Mouse (Mus musculus) intestine, embryonic 16.5 days (tissue): ENCODE measurements around the gene Edf1. TPM values are rescaled to one million over a fixed set of nuclear protein-coding genes. Genes with fewer than 3 reads are reported as not detected.

Source experiments
- ATAC-seq: fragments of 200-750 bp; cut with Nextera tagmentation; 2 replicates; pipeline ENCODE4 v1.8.0; 2017; ENCODE audit warnings: moderate TSS enrichment, moderate library complexity
- H3K27ac ChIP-seq: fragments of 300-500 bp; sonication (generic); 2 replicates; pipeline ENCODE4 v1.5.1; 2014; ENCODE audit warnings: mild to moderate bottlenecking, low read length
- H3K27me3 ChIP-seq: fragments of 300-500 bp; sonication (generic); replicated peaks from 2 replicates; pipeline ENCODE4 v1.6.1; 2014; ENCODE audit warnings: low read length, control low read depth, mixed read lengths; ENCODE audit not compliant: control insufficient read depth, insufficient read depth
- H3K36me3 ChIP-seq: fragments of 300-500 bp; sonication (generic); 2 replicates; pipeline ENCODE4 v1.6.1; 2014; ENCODE audit warnings: low read length, control low read depth; ENCODE audit not compliant: control insufficient read depth, insufficient read depth
- H3K4me1 ChIP-seq: fragments of 300-500 bp; sonication (generic); 2 replicates; pipeline ENCODE4 v1.6.1; 2014; ENCODE audit warnings: low read length, control low read depth, mixed read lengths; ENCODE audit not compliant: control insufficient read depth, insufficient read depth
- H3K4me2 ChIP-seq: fragments of 300-500 bp; sonication (generic); 2 replicates; pipeline ENCODE4 v1.6.1; 2014; ENCODE audit warnings: low read depth, low read length, control low read depth
- H3K4me3 ChIP-seq: fragments of 300-500 bp; sonication (generic); 2 replicates; pipeline ENCODE4 v1.5.1; 2014; ENCODE audit warnings: mild to moderate bottlenecking, low read length
- H3K9ac ChIP-seq: fragments of 300-500 bp; sonication (generic); 2 replicates; pipeline ENCODE4 v1.6.1; 2014; ENCODE audit warnings: low read depth, low read length
- H3K9me3 ChIP-seq: fragments of 300-500 bp; sonication (generic); 2 replicates; pipeline ENCODE4 v1.6.1; 2016; ENCODE audit warnings: low read length, control low read depth; ENCODE audit not compliant: control insufficient read depth
- WGBS: fragments of 180-500 bp; shearing (Covaris S2); extraction: QIAGEN DNeasy Blood & Tissue Kit; methylation state at CpG from one replicate; pipeline ENCODE4 v1.1.7; 2014; 5-methylcytosine and 5-hydroxymethylcytosine counted together
- polyA plus RNA-seq: library from polyadenylated mRNA; unstranded; fragments of >200 nt; fragmentation: Nextera tagmentation; extraction: Ambion mirVana; gene quantifications from 2 replicates; pipeline ENCODE4 v1.2.1, GENCODE M21; 2015

The Edf1 gene
- polyA plus RNA-seq, 1 experiment from 2014 or later = 364 TPM

DNA sequence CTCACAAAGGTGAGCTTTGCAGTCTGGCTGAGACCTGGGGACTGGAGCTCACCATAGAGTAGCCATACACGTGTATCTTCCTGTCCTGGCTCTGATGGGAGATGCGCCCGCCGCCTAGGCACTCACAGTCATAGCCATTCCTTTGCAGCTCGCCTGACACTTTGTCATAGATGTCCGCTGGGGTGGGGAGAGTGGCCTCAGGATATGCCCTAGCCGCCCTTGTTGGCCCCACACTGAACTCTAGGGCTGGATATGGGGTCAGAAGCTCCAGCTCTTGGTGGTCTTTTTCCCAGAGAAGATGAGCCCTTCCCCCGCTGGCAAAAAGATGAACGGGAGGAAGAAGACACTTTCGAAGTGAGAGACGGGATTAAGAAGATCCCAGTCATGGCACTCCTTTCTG is 16.5 kb downstream of the Edf1 start:
- Histone ChIP-seq H3K4me3 (peak overlapping the region; percentile 69), H3K4me2 (peak overlapping the region; percentile 93), H3K4me1 (peaks cover 54% of the 10 kb centered on the region), H3K27ac (peak overlapping the region; percentile 93), H3K9me3 (0 out of 2 replicates have a peak, but pooled peaks cover 4% of the 10 kb centered on the region), H3K36me3 (no peaks in the 10 kb centered on the region; the same call in 1 of the 2 replicates), H3K27me3 (peaks cover 34% of the 10 kb centered on the region), H3K9ac (peak overlapping the region; percentile 81)
- WGBS = 12% methylated on average over 11 of the region's 11 CpGs
- ATAC-seq = no peak

- H3K36me3 ChIP-seq = no peaks in the 10 kb centered on the region
- peak within 1 kb of the TSS; percentile 93 for H3K27ac ChIP-seq
- H3K4me2 ChIP-seq = peak within 1 kb of the TSS; percentile 93
- ATAC-seq = peak; percentile 91
- peaks cover 61% of the 10 kb centered on the region for H3K4me1 ChIP-seq
- H3K9ac ChIP-seq = peak within 1 kb of the TSS; percentile 81
- under 1% methylated on average over 43 of the region's 45 CpGs for WGBS
- H3K4me3 ChIP-seq = peak within 1 kb of the TSS; percentile 69
- 0 out of 2 replicates have a peak, but pooled peaks cover 4% of the 10 kb centered on the region for H3K9me3 ChIP-seq
- H3K27me3 ChIP-seq = peaks cover 40% of the 10 kb centered on the region
Observed at GRCm38 (mm10) chr2:25574579-25575431, 17.2 kb downstream of the Edf1 start, which contains the start of the genes Mamdc4 and Phpt1. TSS of gene Mamdc4 (minus strand) at chr2:25574845. TSS of gene Phpt1 (minus strand) at chr2:25575224.

GRCm38 (mm10) chr2:25575432-25576027 is 17.9 kb downstream of the Edf1 start:
- no peak for ATAC-seq
- Histone ChIP-seq H3K4me1 (peaks cover 68% of the 10 kb centered on the region), H3K9ac (peak overlapping the region; percentile 81), H3K27ac (peak overlapping the region; percentile 93), H3K4me2 (peak overlapping the region; percentile 81), H3K27me3 (peaks cover 48% of the 10 kb centered on the region), H3K9me3 (0 out of 2 replicates have a peak, but pooled peaks cover 4% of the 10 kb centered on the region), H3K36me3 (no peaks in the 10 kb centered on the region), H3K4me3 (peak overlapping the region; percentile 69)
- WGBS = 12% methylated on average over 21 of the region's 21 CpGs

- H3K9me3 ChIP-seq = 0 out of 2 replicates have a peak, but pooled peaks cover 4% of the 10 kb centered on the region
- peak overlapping the region; percentile 69 for H3K4me3 ChIP-seq
- peak overlapping the region; percentile 81; the same call in 1 of the 2 replicates for H3K9ac ChIP-seq
- ATAC-seq = no peak
- H3K36me3 ChIP-seq = no peaks in the 10 kb centered on the region
- 79% methylated on average over 16 of the region's 16 CpGs for WGBS
- H3K4me1 ChIP-seq = peaks cover 74% of the 10 kb centered on the region
- peak overlapping the region; percentile 93 for H3K27ac ChIP-seq
- H3K27me3 ChIP-seq = peaks cover 49% of the 10 kb centered on the region
- H3K4me2 ChIP-seq = peak overlapping the region; percentile 81
Observed at GRCm38 (mm10) chr2:25576028-25576850, 18.6 kb downstream of the Edf1 start.

DNA sequence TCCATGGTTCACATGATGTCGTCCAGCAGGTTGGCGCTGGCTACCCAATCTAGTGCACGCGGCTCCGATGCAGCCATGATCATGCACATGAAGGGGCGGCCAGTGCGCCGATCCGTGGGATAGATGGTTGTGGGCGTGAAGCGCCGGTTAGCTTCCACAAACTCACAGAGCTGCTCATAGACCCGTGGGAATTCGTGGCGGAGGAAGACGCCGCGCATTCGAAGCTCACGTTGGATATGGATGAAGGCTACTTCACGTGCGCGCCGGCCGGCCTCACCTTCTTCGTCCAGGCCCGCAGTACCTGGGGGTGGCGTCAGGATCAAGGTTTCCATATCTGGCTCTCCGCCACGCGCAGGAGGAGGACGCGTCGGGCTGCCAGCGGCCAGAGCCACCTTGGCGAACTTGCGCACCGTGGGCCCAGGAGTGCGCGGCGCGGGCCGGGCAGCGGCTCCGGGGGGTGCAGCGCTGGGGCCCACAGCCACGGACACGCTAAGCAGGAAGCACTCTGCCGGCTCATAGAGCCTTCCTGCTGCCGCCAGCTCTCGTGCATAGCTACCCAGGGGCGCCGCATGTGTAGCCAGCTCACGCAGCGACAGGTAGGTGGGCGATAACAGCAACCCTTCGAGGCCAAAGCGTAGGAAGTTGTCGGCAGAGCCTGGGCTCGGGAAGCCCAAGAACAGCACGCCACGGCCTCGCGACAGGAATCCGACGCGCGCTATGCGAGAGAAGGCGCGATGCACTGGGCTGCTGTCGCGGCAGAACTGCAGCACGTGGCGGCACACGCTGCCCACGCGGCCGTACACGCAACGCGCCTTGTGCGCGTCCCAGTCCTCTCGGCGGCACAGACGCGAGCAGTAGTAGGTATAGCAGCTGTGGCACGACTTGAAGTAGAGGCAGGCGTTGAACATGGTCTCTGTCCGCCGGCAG is 19.6 kb downstream of the Edf1 start:
- H3K4me2 ChIP-seq = peak overlapping the region; percentile 23
- H3K9me3 ChIP-seq = 0 out of 2 replicates have a peak, but pooled peaks cover 4% of the 10 kb centered on the region
- H3K9ac ChIP-seq = peak overlapping the region; percentile 50
- peaks cover 79% of the 10 kb centered on the region for H3K4me1 ChIP-seq
- H3K36me3 ChIP-seq = no peaks in the 10 kb centered on the region
- H3K27me3 ChIP-seq = peaks cover 49% of the 10 kb centered on the region
- peak overlapping the region; percentile 36 for H3K4me3 ChIP-seq
- no peak for ATAC-seq
- 24% methylated on average over 92 of the region's 92 CpGs for WGBS
- no peak overlapping the region for H3K27ac ChIP-seq

GRCm38 (mm10) chr2:25577951-25578795 is 20.5 kb downstream of the Edf1 start:
- no peak overlapping the region for H3K27ac ChIP-seq
- 11% methylated on average over 75 of the region's 75 CpGs for WGBS
- H3K9ac ChIP-seq = peak overlapping the region; percentile 50
- 0 out of 2 replicates have a peak, but pooled peaks cover 4% of the 10 kb centered on the region for H3K9me3 ChIP-seq
- peak overlapping the region; percentile 23 for H3K4me2 ChIP-seq
- H3K4me1 ChIP-seq = peaks cover 80% of the 10 kb centered on the region
- no peaks in the 10 kb centered on the region for H3K36me3 ChIP-seq
- peak overlapping the region; percentile 36 for H3K4me3 ChIP-seq
- H3K27me3 ChIP-seq = peaks cover 49% of the 10 kb centered on the region
- no peak for ATAC-seq

- Histone ChIP-seq H3K4me3 (peak overlapping the region; percentile 36), H3K27ac (no peak overlapping the region), H3K9ac (peak overlapping the region; percentile 54), H3K36me3 (no peaks in the 10 kb centered on the region), H3K27me3 (peaks cover 49% of the 10 kb centered on the region), H3K4me1 (peaks cover 73% of the 10 kb centered on the region), H3K9me3 (0 out of 2 replicates have a peak, but pooled peaks cover 4% of the 10 kb centered on the region), H3K4me2 (peak overlapping the region; percentile 62)
- WGBS = 10% methylated on average over 77 of the region's 77 CpGs
- no peak for ATAC-seq
Observed at GRCm38 (mm10) chr2:25578796-25579736, 21.4 kb downstream of the Edf1 start.
